Mouse (Mus musculus) C2C12 (cell line): ENCODE data around the gene Ankrd27. TPM values are rescaled to one million over a fixed set of nuclear protein-coding genes. Genes with fewer than 3 reads are reported as not detected.
"Not testable (repeated sequence)": the region's sequence is repeated elsewhere in the genome, so short reads cannot be mapped to it uniquely, and the experiment has no call there.

Source experiments
- H3K27me3 ChIP-seq: one replicate; pipeline ENCODE4 v1.6.1; 2011; ENCODE audit not compliant: control insufficient read depth, insufficient read depth, insufficient read length
- H3K36me3 ChIP-seq: one replicate; pipeline ENCODE4 v1.6.1; 2011; ENCODE audit not compliant: control insufficient read depth, insufficient read depth
- H3K4me3 ChIP-seq: one replicate; pipeline ENCODE4 v1.5.1; 2011; ENCODE audit warnings: mild to moderate bottlenecking, control low read depth; ENCODE audit not compliant: poor library complexity, insufficient read depth, severe bottlenecking
- H3K79me2 ChIP-seq: one replicate; pipeline ENCODE4 v1.6.1; 2011; ENCODE audit not compliant: control insufficient read depth, insufficient read depth
- H3K79me3 ChIP-seq: one replicate; pipeline ENCODE4 v1.6.1; 2011; ENCODE audit warnings: low read depth, control low read depth
- H3ac ChIP-seq: one replicate; pipeline ENCODE3; 2011; ENCODE audit warnings: low read depth; ENCODE audit not compliant: control insufficient read depth, insufficient read length
- CEBPB ChIP-seq: IDR thresholded peaks from one replicate; pipeline ENCODE4 v1.6.1; 2011; ENCODE audit warnings: low read depth, mild to moderate bottlenecking, control low read depth, moderate library complexity
- CTCF ChIP-seq: IDR thresholded peaks from one replicate; pipeline ENCODE4 v1.5.1; 2011; ENCODE audit not compliant: control insufficient read depth, insufficient read depth, insufficient read length
- FOSL1 ChIP-seq: IDR thresholded peaks from one replicate; pipeline ENCODE4 v1.8.0; 2011; ENCODE audit warnings: mild to moderate bottlenecking, low read length; ENCODE audit not compliant: poor library complexity, insufficient read depth, severe bottlenecking
- MAX ChIP-seq: IDR thresholded peaks from one replicate; pipeline ENCODE4 v1.6.1; 2011; ENCODE audit warnings: mild to moderate bottlenecking, control low read depth
- MYOD1 ChIP-seq: IDR thresholded peaks from one replicate; pipeline ENCODE4 v1.6.1; 2011; ENCODE audit warnings: low read depth; ENCODE audit not compliant: control insufficient read depth, insufficient read length
- MYOG ChIP-seq: IDR thresholded peaks from one replicate; pipeline ENCODE4 v1.6.1; 2011; ENCODE audit not compliant: control insufficient read depth, insufficient read length; ENCODE audit errors: extremely low read depth
- USF1 ChIP-seq: IDR thresholded peaks from one replicate; pipeline ENCODE4 v1.6.1; 2011; ENCODE audit warnings: low read depth, mild to moderate bottlenecking, control low read depth, moderate library complexity
- polyA plus RNA-seq: library from polyadenylated mRNA; unstranded; fragments of >200 nt; fragmentation: generic; extraction: Trizol; gene quantifications from one replicate; pipeline ENCODE4 v1.2.1, GENCODE M21; 2012; ENCODE audit warnings: missing spikeins

Gene Ankrd27
- polyA plus RNA-seq, 1 experiment = 19.5 TPM

- no peaks in the 10 kb centered on the region for H3K79me3 ChIP-seq
- H3ac ChIP-seq = no peak overlapping the region
- TF ChIP-seq CEBPB (no peak), MYOD1 (no peak), MAX (no peak), CTCF (no peak), MYOG (no peak), FOSL1 (no peak), USF1 (no peak)
- H3K36me3 ChIP-seq = no peaks in the 10 kb centered on the region
- peaks cover 24% of the 10 kb centered on the region for H3K27me3 ChIP-seq
- no peak overlapping the region for H3K4me3 ChIP-seq
- H3K79me2 ChIP-seq = no peaks in the 10 kb centered on the region
These were observed 23.0 kb upstream of the Ankrd27 start for GRCm38 (mm10) chr7:35563071-35563470.

GRCm38 (mm10) chr7:35564067-35564865 is 21.8 kb upstream of the Ankrd27 start:
- H3K27me3 ChIP-seq = peaks cover 24% of the 10 kb centered on the region
- no peak overlapping the region for H3K4me3 ChIP-seq
- H3K79me2 ChIP-seq = no peaks in the 10 kb centered on the region
- H3K79me3 ChIP-seq = no peaks in the 10 kb centered on the region
- H3K36me3 ChIP-seq = no peaks in the 10 kb centered on the region
- H3ac ChIP-seq = no peak overlapping the region
- TF ChIP-seq CTCF = no peak
- no peak for TF ChIP-seq MYOG
- TF ChIP-seq CEBPB = no peak
- TF ChIP-seq MYOD1 = no peak
- no peak for TF ChIP-seq FOSL1
- TF ChIP-seq MAX = no peak
- no peak for TF ChIP-seq USF1

- H3K79me2 ChIP-seq, H3K4me3 ChIP-seq, H3ac ChIP-seq, H3K36me3 ChIP-seq, H3K79me3 ChIP-seq: not testable (repeated sequence)
- peaks cover 24% of the 10 kb centered on the region for H3K27me3 ChIP-seq
These were observed 21.2 kb upstream of the Ankrd27 start for GRCm38 (mm10) chr7:35564872-35565271.

GRCm38 (mm10) chr7:35565965-35566364 is 20.1 kb upstream of the Ankrd27 start:
- H3K36me3 ChIP-seq, H3K4me3 ChIP-seq, H3ac ChIP-seq, H3K79me2 ChIP-seq, H3K79me3 ChIP-seq: not testable (repeated sequence)
- H3K27me3 ChIP-seq = peaks cover 21% of the 10 kb centered on the region

- H3K79me2 ChIP-seq, H3K4me3 ChIP-seq, H3K36me3 ChIP-seq, H3K79me3 ChIP-seq, H3ac ChIP-seq: not testable (repeated sequence)
- H3K27me3 ChIP-seq = peaks cover 11% of the 10 kb centered on the region
These were observed 16.3 kb upstream of the Ankrd27 start for GRCm38 (mm10) chr7:35569724-35570123.

GRCm38 (mm10) chr7:35570883-35571282 is 15.2 kb upstream of the Ankrd27 start:
- H3ac ChIP-seq, H3K79me2 ChIP-seq, H3K36me3 ChIP-seq, H3K79me3 ChIP-seq, H3K4me3 ChIP-seq: not testable (repeated sequence)
- H3K27me3 ChIP-seq = peaks cover 11% of the 10 kb centered on the region

- no peak overlapping the region for H3K4me3 ChIP-seq
- no peaks in the 10 kb centered on the region for H3K79me2 ChIP-seq
- no peaks in the 10 kb centered on the region for H3K79me3 ChIP-seq
- TF ChIP-seq CEBPB (no peak), MYOG (no peak), MYOD1 (no peak), USF1 (no peak), FOSL1 (no peak), CTCF (peak; percentile 5)
- H3K36me3 ChIP-seq = no peaks in the 10 kb centered on the region
- H3ac ChIP-seq = no peak overlapping the region
- H3K27me3 ChIP-seq = peaks cover 36% of the 10 kb centered on the region
These were observed 6.2 kb upstream of the Ankrd27 start for GRCm38 (mm10) chr7:35579849-35580248.
